In the genomic region with DNA sequence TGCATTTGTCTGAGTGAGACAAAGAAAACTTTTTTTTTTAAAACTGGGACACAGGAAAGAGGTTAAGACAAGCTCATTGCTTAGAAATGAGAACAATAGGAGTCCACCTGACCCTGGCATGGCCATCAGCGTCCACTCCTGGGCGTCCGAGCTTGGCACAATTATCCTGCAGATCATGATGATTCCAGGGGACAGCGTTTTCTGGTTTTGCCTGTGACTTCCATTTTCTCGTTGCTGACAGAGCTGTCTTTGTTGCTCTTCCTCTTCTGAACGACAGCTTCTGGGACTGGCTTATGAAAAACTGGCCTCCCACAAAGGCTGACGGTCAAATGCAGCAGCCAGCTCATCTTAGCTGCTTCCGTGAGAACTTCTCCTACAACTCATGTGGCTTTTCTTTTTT, we compare ENCODE assay signal across 10 mouse cellular contexts. TPM values are rescaled to one million over a fixed set of nuclear protein-coding genes. Genes with fewer than 3 reads are reported as not detected.
DNase-seq lines count a peak whose midpoint lies in the region; ATAC-seq lines count a peak whose summit lies in the region.
"Had no signal": no experiment of that assay in that cellular context is flagged by ENCODE, and none has a peak within 500 bp of the region (broad histone marks: within the 10 kb centered on the region; RNA-seq: fewer than 3 reads in every experiment).

No protein-coding gene starts in this region.

- H3K4me3 ChIP-seq in lung, embryonic 16.5 days (ENCODE audit: low read length), result no peak overlapping the region
- no peak overlapping the region for H3K4me3 ChIP-seq in neural tube, embryonic 14.5 days (ENCODE audit: low read depth, low read length)
- H3K4me3 ChIP-seq: erythroblast, embryonic 14.5 days; liver, embryonic 15.5 days had no signal

- no peak overlapping the region for H3K4me2 ChIP-seq in lung, embryonic 16.5 days (ENCODE audit: low read depth, low read length)
- no peak overlapping the region for H3K4me2 ChIP-seq in neural tube, embryonic 14.5 days (ENCODE audit: low read depth, low read length)
- H3K4me2 ChIP-seq: liver, embryonic 15.5 days had no signal

- ATAC-seq in lung, embryonic 16.5 days (ENCODE audit: low read depth), result no peak
- no peak for ATAC-seq in neural tube, embryonic 14.5 days (ENCODE audit: low read depth)

- H3K36me3 ChIP-seq in lung, embryonic 16.5 days (ENCODE audit: control insufficient read depth, insufficient read depth, low read length), result no peaks in the 10 kb centered on the region
- H3K36me3 ChIP-seq in neural tube, embryonic 14.5 days (ENCODE audit: control insufficient read depth, insufficient read depth, low read length), result no peaks in the 10 kb centered on the region
- H3K36me3 ChIP-seq: liver, embryonic 15.5 days had no signal

- DNase-seq in cerebellum, postnatal 10 days, result peak; percentile 39 to 47
- DNase-seq in cerebellum, adult 8-10 months, result no peak
- no peak for DNase-seq in lung, adult 18-20 months
- DNase-seq in heart, postnatal 10 days, result peak; percentile 39 to 42
- DNase-seq in adrenal gland, postnatal 25 days, result no peak
- DNase-seq in gastrocnemius, postnatal 25 days, result no peak

- WGBS in lung, embryonic 16.5 days, result 65% methylated on average over 8 of the region's 8 CpGs
- WGBS in neural tube, embryonic 14.5 days, result 35% methylated on average over 8 of the region's 8 CpGs

- no peaks in the 10 kb centered on the region for H3K27me3 ChIP-seq in lung, embryonic 16.5 days (ENCODE audit: control insufficient read depth, insufficient read depth, low read depth, low read length)
- no peaks in the 10 kb centered on the region for H3K27me3 ChIP-seq in neural tube, embryonic 14.5 days (ENCODE audit: control insufficient read depth, insufficient read depth, low read length)

- H3K9ac ChIP-seq in lung, embryonic 16.5 days (ENCODE audit: low read length), result no peak overlapping the region
- no peak overlapping the region for H3K9ac ChIP-seq in neural tube, embryonic 14.5 days (replicated peaks; ENCODE audit: low read depth, low read length)
- H3K9ac ChIP-seq: liver, embryonic 15.5 days had no signal

- peak overlapping the region; percentile 79 for H3K27ac ChIP-seq in lung, embryonic 16.5 days (ENCODE audit: low read length)
- peak overlapping the region; percentile 16; the same call in 1 of the 2 replicates for H3K27ac ChIP-seq in neural tube, embryonic 14.5 days (ENCODE audit: low read depth, low read length)

- no peaks in the 10 kb centered on the region for H3K9me3 ChIP-seq in lung, embryonic 16.5 days (ENCODE audit: control insufficient read depth, low read length)
- no peaks in the 10 kb centered on the region for H3K9me3 ChIP-seq in neural tube, embryonic 14.5 days (ENCODE audit: control insufficient read depth, low read length)
- H3K9me3 ChIP-seq: liver, embryonic 15.5 days had no signal

- peaks cover 14% of the 10 kb centered on the region for H3K4me1 ChIP-seq in lung, embryonic 16.5 days (replicated peaks; ENCODE audit: control insufficient read depth, insufficient read depth, low read length)
- H3K4me1 ChIP-seq in neural tube, embryonic 14.5 days (ENCODE audit: control insufficient read depth, insufficient read depth, low read length), result no peaks in the 10 kb centered on the region

- intact Hi-C loops in heart, postnatal 10 days (cut with DNase I), result loop anchor here (5.0 kb wide), 1 partner anchor 159 kb away; a partner anchor contains a TSS

RNA-seq across cellular contexts. Expression of a gene that starts 41.4 kb away (rescaled TPM):
- 68.8 and 73.1 TPM in 2 replicates for polyA plus RNA-seq in lung, embryonic 16.5 days (2015; fragmentation: Nextera tagmentation; extraction: Ambion mirVana)
- 100 to 1,000 TPM in 1 of 2 experiments, 10 to 100 TPM in 1; 87.3 to 101 TPM for total RNA-seq in heart, postnatal 10 days (2021)
- polyA plus RNA-seq in neural tube, embryonic 14.5 days (2014; fragmentation: Nextera tagmentation; extraction: Ambion mirVana), result 142 and 153 TPM in 2 replicates
- total RNA-seq in adrenal gland, postnatal 25 days (2021), result 50.3 and 55.4 TPM in 2 replicates
- total RNA-seq in gastrocnemius, postnatal 25 days (2021), result 100 to 1,000 TPM; 119 to 142 TPM

Comparison
In these comparisons a context has a peak if more than half of its experiments do, and no peak if none do; other contexts are left out.
1. DNase-seq: peak in cerebellum, postnatal 10 days (2 of 2) and heart, postnatal 10 days (2 of 2); none in cerebellum, adult 8-10 months (single experiment), lung, adult 18-20 months (0 of 2), adrenal gland, postnatal 25 days (single experiment) and gastrocnemius, postnatal 25 days (single experiment).